Mouse (Mus musculus): ENCODE measurements at regions not wholly inside any gene's neighbourhood (a gene's known extent, or its start where the extent isn't known, plus 50 kb on each side); places are given as distances from the start of the nearest gene placed in this dataset.

DNA sequence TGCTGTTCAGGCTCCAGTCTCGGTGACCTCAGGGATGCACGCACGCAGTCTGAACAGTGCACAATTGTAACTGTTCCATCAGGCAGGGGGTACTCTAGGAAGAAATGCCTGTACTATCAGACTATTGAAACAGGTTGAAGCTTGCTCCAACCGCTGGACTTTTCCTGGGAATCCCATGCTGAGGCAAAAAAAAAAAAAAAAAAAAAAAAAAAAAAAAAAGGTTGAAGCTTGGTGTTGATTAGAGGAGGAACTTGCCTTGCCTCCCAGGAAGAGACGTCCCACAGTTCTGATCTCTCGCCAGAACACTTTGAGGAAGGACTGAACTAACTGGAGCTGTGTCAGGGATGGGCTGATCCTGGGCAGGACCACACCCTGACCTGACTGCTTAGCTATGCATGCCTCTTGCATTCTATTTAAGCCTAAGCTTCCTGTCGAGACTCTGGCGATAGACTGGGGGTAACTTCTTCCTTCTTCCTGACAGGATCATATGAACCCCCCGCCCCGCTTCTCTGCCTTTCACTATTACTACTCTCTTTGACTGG is 341.6 kb downstream of the Diras2 start:
- TF ChIP-seq POLR2A (IDR thresholded peaks at IDR 0.05; ENCODE audit: low read depth, low read length) (no peak), CTCF (IDR thresholded peaks at IDR 0.05; ENCODE audit: extremely low read depth, insufficient read depth, insufficient read length, insufficient replicate concordance) (no peak)

Measured in spleen, adult 2 months (tissue).